Mouse (Mus musculus) olfactory bulb, adult 2 months (tissue): ENCODE results near the gene Sap25. TPM values are rescaled to one million over a fixed set of nuclear protein-coding genes. Genes with fewer than 3 reads are reported as not detected.

Source experiments
- H3K27ac ChIP-seq: fragments of 200-500 bp; 2 replicates; pipeline ENCODE4 v1.5.1; 2012; ENCODE audit warnings: low read depth, low read length; ENCODE audit not compliant: insufficient read depth
- H3K4me1 ChIP-seq: fragments of 200-500 bp; 2 replicates; pipeline ENCODE4 v1.6.1; 2012; ENCODE audit warnings: low read length; ENCODE audit not compliant: control insufficient read depth, insufficient read depth
- H3K4me3 ChIP-seq: fragments of 200-500 bp; 2 replicates; pipeline ENCODE4 v1.5.1; 2012; ENCODE audit warnings: mild to moderate bottlenecking, low read depth, low read length, moderate library complexity; ENCODE audit not compliant: insufficient read depth
- CTCF ChIP-seq: fragments of 200-500 bp; IDR thresholded peaks from 2 replicates; pipeline ENCODE4 v1.5.1; 2012; ENCODE audit warnings: low read depth, mild to moderate bottlenecking, low read length, moderate library complexity; ENCODE audit not compliant: insufficient read depth
- POLR2A ChIP-seq: fragments of 200-500 bp; IDR thresholded peaks from 2 replicates; pipeline ENCODE4 v1.6.1; 2012; ENCODE audit warnings: mild to moderate bottlenecking, low read depth, low read length, moderate library complexity; ENCODE audit not compliant: insufficient read depth
- WGBS: fragments of 180-500 bp; shearing (Covaris S2); methylation state at CpG from one replicate; pipeline ENCODE4 v1.1.7; 2018; 5-methylcytosine and 5-hydroxymethylcytosine counted together
- polyA plus RNA-seq: library from polyadenylated mRNA; stranded (reverse); fragments of >200 nt; gene quantifications from 2 replicates; pipeline ENCODE4 v1.2.4, GENCODE M21; 2012; ENCODE audit warnings: low replicate concordance; ENCODE audit not compliant: missing spikeins, insufficient read depth, insufficient read length

Gene Sap25
- polyA plus RNA-seq, 1 experiment: not detected

DNA sequence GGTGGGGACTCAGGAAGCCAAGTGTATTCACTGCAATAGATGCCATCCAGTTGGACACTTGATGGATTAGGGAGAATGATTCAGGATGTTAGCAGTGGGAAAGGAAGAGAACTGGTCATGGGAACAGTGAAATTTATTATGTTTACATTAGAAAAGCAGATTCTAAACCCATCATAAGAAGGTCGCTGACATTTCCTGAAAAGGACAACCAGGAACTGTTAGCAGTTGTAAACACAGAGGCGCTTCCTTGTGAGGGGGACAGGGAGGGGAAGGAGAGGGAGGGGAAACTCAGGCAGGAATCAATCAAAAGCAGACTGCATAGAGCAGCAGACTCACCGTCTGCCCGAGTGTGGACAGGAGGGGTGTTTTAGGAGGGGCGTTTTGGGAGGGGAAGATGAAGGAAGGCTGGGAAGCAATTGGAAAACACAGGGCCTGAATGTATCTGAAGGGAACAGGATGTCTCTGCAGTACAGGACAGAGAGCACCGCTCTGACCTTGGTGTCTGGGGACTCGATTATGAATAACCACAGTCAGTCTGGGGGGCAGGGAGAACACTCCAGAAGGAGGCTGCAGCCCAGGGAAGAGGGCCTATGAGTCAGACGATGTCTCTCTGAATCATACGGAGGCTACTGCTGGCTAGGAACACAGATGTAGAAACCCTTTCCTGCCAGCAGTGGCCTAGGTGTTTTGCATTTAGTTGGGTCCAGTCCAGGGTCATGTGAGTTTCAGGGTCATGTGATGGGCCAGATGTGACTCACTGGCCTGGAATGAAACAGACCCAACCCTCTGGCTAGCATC, 30.5 kb downstream of the Sap25 start:
- Histone ChIP-seq H3K4me1 (peaks cover 20% of the 10 kb centered on the region), H3K27ac (peak overlapping the region; percentile 74), H3K4me3 (no peak overlapping the region)
- WGBS: 22% methylated on average over 9 of the region's 9 CpGs
- TF ChIP-seq POLR2A (no peak), CTCF (no peak)

GRCm38 (mm10) chr5:137672361-137672760, 31.2 kb downstream of the Sap25 start:
- TF ChIP-seq CTCF (no peak), POLR2A (no peak)
- Histone ChIP-seq H3K27ac (peak overlapping the region; percentile 74; the same call in 1 of the 2 replicates), H3K4me1 (peaks cover 20% of the 10 kb centered on the region), H3K4me3 (no peak overlapping the region)
- WGBS: 73% methylated on average over 5 of the region's 5 CpGs

DNA sequence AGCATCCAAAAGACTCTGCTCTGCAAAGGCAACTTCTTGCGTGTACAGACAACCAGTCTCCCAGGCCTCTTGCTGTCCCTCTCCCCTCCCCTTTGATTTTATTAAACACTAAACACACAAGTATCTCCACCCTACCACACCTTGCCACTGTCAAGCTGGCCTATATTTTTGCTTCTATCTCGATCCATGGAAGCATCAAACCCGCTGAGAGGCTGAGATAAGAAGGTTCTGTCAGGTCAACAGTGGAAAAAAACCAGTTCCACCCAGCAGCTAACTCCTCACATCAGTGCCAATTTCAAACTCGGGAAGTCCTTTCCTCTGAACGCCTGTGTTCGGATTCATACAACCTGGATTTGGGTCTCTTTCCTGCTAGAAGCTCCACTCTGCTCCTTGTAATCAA, 31.9 kb downstream of the Sap25 start:
- no peak overlapping the region for H3K27ac ChIP-seq
- no peak overlapping the region for H3K4me3 ChIP-seq
- TF ChIP-seq POLR2A (no peak), CTCF (no peak)
- WGBS: 89% methylated on average over 6 of the region's 6 CpGs
- peaks cover 20% of the 10 kb centered on the region for H3K4me1 ChIP-seq

DNA sequence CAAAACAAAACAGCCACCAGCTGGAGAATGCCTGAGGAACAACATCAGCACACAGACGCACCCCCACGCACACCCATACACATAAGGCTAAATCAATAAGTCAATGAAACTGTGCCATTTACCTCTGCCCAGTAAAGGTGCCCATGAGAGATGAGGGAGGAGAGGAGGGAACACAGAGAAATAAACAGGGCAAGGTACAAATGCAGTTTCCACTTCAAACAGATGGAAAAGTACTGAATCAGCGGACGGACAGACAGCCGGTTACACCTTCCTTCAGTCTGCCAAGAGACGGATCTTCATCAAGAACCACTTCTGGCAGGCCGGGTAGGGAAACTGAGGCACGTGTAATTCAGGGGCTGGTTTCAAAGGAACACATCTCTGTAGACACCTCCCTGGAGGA, 33.7 kb downstream of the Sap25 start:
- TF ChIP-seq POLR2A (no peak), CTCF (no peak)
- no peak overlapping the region for H3K27ac ChIP-seq
- WGBS: 96% methylated on average over 8 of the region's 8 CpGs

GRCm38 (mm10) chr5:137677859-137678258, 36.7 kb downstream of the Sap25 start:
- Histone ChIP-seq H3K27ac (no peak overlapping the region), H3K4me1 (peaks cover 4% of the 10 kb centered on the region), H3K4me3 (no peak overlapping the region)
- TF ChIP-seq POLR2A (no peak), CTCF (no peak)
- WGBS: 97% methylated on average over 8 of the region's 8 CpGs

More for the DNA sequence above, 33.7 kb downstream of the Sap25 start:
- Histone ChIP-seq H3K4me3 (no peak overlapping the region), H3K4me1 (peaks cover 15% of the 10 kb centered on the region)

- Histone ChIP-seq H3K27ac (no peak overlapping the region), H3K4me1 (peaks cover 6% of the 10 kb centered on the region), H3K4me3 (no peak overlapping the region)
- 88% methylated on average over 3 of the region's 3 CpGs for WGBS
- no peak for TF ChIP-seq CTCF
Observed at GRCm38 (mm10) chr5:137678736-137679135, 37.6 kb downstream of the Sap25 start.

GRCm38 (mm10) chr5:137679726-137680125, 38.6 kb downstream of the Sap25 start:
- H3K27ac ChIP-seq: no peak overlapping the region
- no peak for TF ChIP-seq POLR2A
- no peak overlapping the region for H3K4me3 ChIP-seq
- 91% methylated on average over 4 of the region's 4 CpGs for WGBS
- peaks cover 6% of the 10 kb centered on the region for H3K4me1 ChIP-seq

- H3K4me1 ChIP-seq: peaks cover 9% of the 10 kb centered on the region
- TF ChIP-seq CTCF: no peak
- no peak overlapping the region for H3K4me3 ChIP-seq
- WGBS: 69% methylated on average over 6 of the region's 6 CpGs
- H3K27ac ChIP-seq: no peak overlapping the region
Observed at GRCm38 (mm10) chr5:137682526-137682925, 41.4 kb downstream of the Sap25 start.

- Histone ChIP-seq H3K4me3 (peak overlapping the region; percentile 80), H3K4me1 (peaks cover 9% of the 10 kb centered on the region), H3K27ac (no peak overlapping the region)
- TF ChIP-seq CTCF (no peak), POLR2A (no peak)
- WGBS: 4% methylated on average over 28 of the region's 28 CpGs
Observed at GRCm38 (mm10) chr5:137683388-137684293, 42.5 kb downstream of the Sap25 start.
